Comparison of ENCODE assay signal across 35 mouse cellular contexts in the genomic region with DNA sequence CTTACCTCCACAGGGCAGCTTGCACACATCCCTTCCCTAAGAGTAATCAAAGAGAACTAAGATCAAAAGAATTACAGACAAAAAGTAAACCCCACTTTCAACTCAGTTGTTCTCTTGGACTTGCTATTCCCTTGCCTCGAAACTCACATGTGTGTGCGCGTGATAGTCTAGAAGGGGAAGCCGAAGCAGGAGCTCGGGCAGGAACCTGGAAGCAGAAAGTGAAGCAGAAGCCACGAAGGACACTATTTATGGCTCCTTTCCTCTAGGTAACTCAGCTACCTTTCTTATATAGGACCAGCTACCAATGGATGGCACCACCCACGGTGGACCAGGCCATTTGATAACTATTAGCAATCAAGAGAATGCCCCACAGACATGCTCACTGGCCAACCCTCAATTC. TPM values are rescaled to one million over a fixed set of nuclear protein-coding genes. Genes with fewer than 3 reads are reported as not detected.
DNase-seq lines count a peak whose midpoint lies in the region; ATAC-seq lines count a peak whose summit lies in the region.
"Had no signal": no experiment of that assay in that cellular context is flagged by ENCODE, and none has a peak within 500 bp of the region (broad histone marks: within the 10 kb centered on the region; RNA-seq: fewer than 3 reads in every experiment).

No protein-coding gene starts in this region.

- peak; percentile 53 for DNase-seq in heart, embryonic 10.5 days (ENCODE audit: low spot score)
- no peak for DNase-seq in heart, postnatal 10 days
- DNase-seq in right cerebral cortex, postnatal 14 days, result no peak
- no peak for DNase-seq in forebrain, embryonic 11.5 days (ENCODE audit: low spot score)
- DNase-seq: adrenal gland, adult 2 months; adrenal gland, postnatal 14 days; cerebellum, adult 11 months; cerebellum, adult 2 months; cerebellum, postnatal 10 days; cerebellum, postnatal 36 days; embryo, embryonic 11 days; gastrocnemius, postnatal 10 days; gastrocnemius, postnatal 36 days; heart, postnatal 14 days had no signal

- H3K9ac ChIP-seq in liver, embryonic 12.5 days, result peak overlapping the region; percentile 61
- H3K9ac ChIP-seq in liver, embryonic 15.5 days, result peak overlapping the region; percentile 41
- H3K9ac ChIP-seq in forebrain, embryonic 11.5 days (ENCODE audit: low read length), result no peak overlapping the region
- H3K9ac ChIP-seq: embryonic facial prominence, embryonic 13.5 days; forebrain, embryonic 13.5 days; heart, embryonic 12.5 days; heart, embryonic 15.5 days; hindbrain, embryonic 12.5 days; hindbrain, embryonic 15.5 days had no signal

- ATAC-seq in liver, embryonic 12.5 days, result peak; percentile 6
- ATAC-seq in liver, embryonic 15.5 days (ENCODE audit: insufficient read depth), result peak; percentile 34
- ATAC-seq in forebrain, embryonic 11.5 days (replicated peaks; ENCODE audit: low FRiP score), result no peak
- ATAC-seq in megakaryocyte progenitor cell, adult 5-6 weeks (replicated peaks; ENCODE audit: poor library complexity), result no peak
- ATAC-seq: CD4-positive, CD25-positive, alpha-beta regulatory T cell, adult 4 months; forebrain, embryonic 13.5 days; forebrain, embryonic 16.5 days had no signal

- H3K9me3 ChIP-seq in heart, embryonic 10.5 days, result no peaks in the 10 kb centered on the region
- H3K9me3 ChIP-seq in liver, embryonic 12.5 days (replicated peaks), result no peaks in the 10 kb centered on the region
- no peaks in the 10 kb centered on the region for H3K9me3 ChIP-seq in liver, embryonic 15.5 days (replicated peaks)
- no peaks in the 10 kb centered on the region for H3K9me3 ChIP-seq in forebrain, embryonic 11.5 days (ENCODE audit: control insufficient read depth, low read length)
- H3K9me3 ChIP-seq: embryonic facial prominence, embryonic 10.5 days; embryonic facial prominence, embryonic 13.5 days; forebrain, embryonic 13.5 days; heart, embryonic 12.5 days; heart, embryonic 15.5 days; hindbrain, embryonic 12.5 days; hindbrain, embryonic 15.5 days had no signal

- no peaks in the 10 kb centered on the region for H3K27me3 ChIP-seq in heart, embryonic 10.5 days (ENCODE audit: insufficient read depth, poor library complexity, severe bottlenecking)
- H3K27me3 ChIP-seq in liver, embryonic 12.5 days (replicated peaks), result no peaks in the 10 kb centered on the region
- no peaks in the 10 kb centered on the region for H3K27me3 ChIP-seq in liver, embryonic 15.5 days
- no peaks in the 10 kb centered on the region for H3K27me3 ChIP-seq in forebrain, embryonic 11.5 days (ENCODE audit: control insufficient read depth, insufficient read depth, low read length)
- H3K27me3 ChIP-seq: embryonic facial prominence, embryonic 13.5 days; forebrain, embryonic 13.5 days; heart, embryonic 12.5 days; heart, embryonic 15.5 days; hindbrain, embryonic 12.5 days; hindbrain, embryonic 15.5 days had no signal

- H3K4me2 ChIP-seq in liver, embryonic 12.5 days, result peak overlapping the region; percentile 59
- H3K4me2 ChIP-seq in liver, embryonic 15.5 days, result peak overlapping the region; percentile 61
- no peak overlapping the region for H3K4me2 ChIP-seq in forebrain, embryonic 11.5 days (ENCODE audit: low read depth, low read length, severe bottlenecking)
- H3K4me2 ChIP-seq: embryonic facial prominence, embryonic 13.5 days; forebrain, embryonic 13.5 days; heart, embryonic 12.5 days; heart, embryonic 15.5 days; hindbrain, embryonic 12.5 days; hindbrain, embryonic 15.5 days had no signal

- 84% methylated on average over 7 of the region's 7 CpGs for WGBS in heart, embryonic 10.5 days
- WGBS in liver, embryonic 12.5 days (ENCODE audit: insufficient replicate concordance), result 65% methylated on average over 7 of the region's 7 CpGs
- WGBS in liver, embryonic 15.5 days (ENCODE audit: insufficient replicate concordance), result 59% methylated on average over 7 of the region's 7 CpGs
- 93% methylated on average over 7 of the region's 7 CpGs for WGBS in forebrain, embryonic 11.5 days

- H3K36me3 ChIP-seq in heart, embryonic 10.5 days, result no peaks in the 10 kb centered on the region
- no peaks in the 10 kb centered on the region for H3K36me3 ChIP-seq in liver, embryonic 12.5 days
- no peaks in the 10 kb centered on the region for H3K36me3 ChIP-seq in liver, embryonic 15.5 days (replicated peaks)
- no peaks in the 10 kb centered on the region for H3K36me3 ChIP-seq in forebrain, embryonic 11.5 days (ENCODE audit: control insufficient read depth, insufficient read depth, low read length)
- H3K36me3 ChIP-seq: embryonic facial prominence, embryonic 10.5 days; embryonic facial prominence, embryonic 13.5 days; heart, embryonic 12.5 days; heart, embryonic 15.5 days; hindbrain, embryonic 12.5 days; hindbrain, embryonic 15.5 days had no signal

- H3K4me1 ChIP-seq in heart, embryonic 10.5 days, result no peaks in the 10 kb centered on the region
- peaks cover 86% of the 10 kb centered on the region for H3K4me1 ChIP-seq in liver, embryonic 12.5 days
- peaks cover 82% of the 10 kb centered on the region for H3K4me1 ChIP-seq in liver, embryonic 15.5 days (replicated peaks)
- no peaks in the 10 kb centered on the region for H3K4me1 ChIP-seq in forebrain, embryonic 11.5 days (replicated peaks; ENCODE audit: control insufficient read depth, insufficient read depth, low read length)
- H3K4me1 ChIP-seq: embryonic facial prominence, embryonic 10.5 days; embryonic facial prominence, embryonic 13.5 days; forebrain, embryonic 13.5 days; heart, embryonic 12.5 days; heart, embryonic 15.5 days; hindbrain, embryonic 12.5 days; hindbrain, embryonic 15.5 days had no signal

- no peak overlapping the region for H3K4me3 ChIP-seq in heart, embryonic 10.5 days
- no peak overlapping the region for H3K4me3 ChIP-seq in liver, embryonic 12.5 days
- peak overlapping the region; percentile 27; the same call in 1 of the 2 replicates for H3K4me3 ChIP-seq in liver, embryonic 15.5 days (replicated peaks)
- no peak overlapping the region for H3K4me3 ChIP-seq in forebrain, embryonic 11.5 days (ENCODE audit: low read depth, low read length)
- H3K4me3 ChIP-seq: embryonic facial prominence, embryonic 10.5 days; embryonic facial prominence, embryonic 13.5 days; forebrain, embryonic 13.5 days; heart, embryonic 12.5 days; heart, embryonic 15.5 days; hindbrain, embryonic 12.5 days; hindbrain, embryonic 15.5 days had no signal

- H3K27ac ChIP-seq in heart, embryonic 10.5 days, result peak overlapping the region; percentile 25; the same call in 1 of the 2 replicates
- peak overlapping the region; percentile 97 for H3K27ac ChIP-seq in liver, embryonic 12.5 days
- peak overlapping the region; percentile 98 for H3K27ac ChIP-seq in liver, embryonic 15.5 days (replicated peaks)
- no peak overlapping the region for H3K27ac ChIP-seq in forebrain, embryonic 11.5 days (ENCODE audit: low read depth, low read length)
- H3K27ac ChIP-seq: embryonic facial prominence, embryonic 10.5 days; embryonic facial prominence, embryonic 13.5 days; forebrain, embryonic 13.5 days; heart, embryonic 15.5 days; hindbrain, embryonic 12.5 days; hindbrain, embryonic 15.5 days had no signal

- intact Hi-C loops in heart, postnatal 10 days (cut with DNase I), result no loop called here

RNA-seq across cellular contexts. Expression of gene Agfg1, which starts 13.5 kb away (rescaled TPM):
- 33.5 and 44.7 TPM in 2 replicates for polyA plus RNA-seq in heart, embryonic 10.5 days (2016; fragmentation: Nextera tagmentation; extraction: Ambion mirVana)
- total RNA-seq in heart, postnatal 10 days (2021), result 10 to 100 TPM; 39.9 to 43.2 TPM
- polyA plus RNA-seq in liver, embryonic 12.5 days (2016; fragmentation: Nextera tagmentation; extraction: Ambion mirVana), result 76.7 and 78.3 TPM in 2 replicates
- polyA plus RNA-seq in liver, embryonic 15.5 days (2015; fragmentation: Nextera tagmentation; extraction: Ambion mirVana), result 46.3 and 46.5 TPM in 2 replicates
- polyA plus RNA-seq in forebrain, embryonic 11.5 days (2014; fragmentation: Nextera tagmentation; extraction: Ambion mirVana), result 47.3 and 49.5 TPM in 2 replicates
- 43.1 and 48.3 TPM in 2 replicates for total RNA-seq in megakaryocyte progenitor cell, adult 5-6 weeks (2015)
- total RNA-seq in megakaryocyte progenitor cell, adult 5-6 weeks (2017), result 31.5 and 36.2 TPM in 2 replicates

RNA-seq across cellular contexts. Expression of gene Gm47791, which starts 54.7 kb away (rescaled TPM):
- not detected in 2 replicates for polyA plus RNA-seq in heart, embryonic 10.5 days (2016; fragmentation: Nextera tagmentation; extraction: Ambion mirVana)
- not detected for total RNA-seq in heart, postnatal 10 days (2021)
- not detected in 2 replicates for polyA plus RNA-seq in liver, embryonic 12.5 days (2016; fragmentation: Nextera tagmentation; extraction: Ambion mirVana)
- not detected in 2 replicates for polyA plus RNA-seq in liver, embryonic 15.5 days (2015; fragmentation: Nextera tagmentation; extraction: Ambion mirVana)
- not detected in 2 replicates for polyA plus RNA-seq in forebrain, embryonic 11.5 days (2014; fragmentation: Nextera tagmentation; extraction: Ambion mirVana)
- total RNA-seq in megakaryocyte progenitor cell, adult 5-6 weeks (2015), result not detected in 2 replicates
- total RNA-seq in megakaryocyte progenitor cell, adult 5-6 weeks (2017), result not detected in 2 replicates
- total RNA-seq: adrenal gland, adult 2 months; adrenal gland, postnatal 14 days; adrenal gland, postnatal 4 days; gastrocnemius, adult 18-20 months; gastrocnemius, postnatal 10 days; gastrocnemius, postnatal 36 days; granulocyte monocyte progenitor cell, adult 5-6 weeks; heart, adult 8-10 months; heart, postnatal 14 days; hematopoietic stem cell, adult 5-6 weeks; MEL had no signal
- polyA plus RNA-seq: adrenal gland, adult 2 months; C2C12; CD4-positive, CD25-positive, alpha-beta regulatory T cell, adult 4 months; cerebellum, adult 2 months; cortical plate, adult 2 months; embryonic facial prominence, embryonic 10.5 days; embryonic facial prominence, embryonic 13.5 days; forebrain, embryonic 13.5 days; forebrain, embryonic 16.5 days; heart, embryonic 12.5 days; heart, embryonic 15.5 days; hindbrain, embryonic 12.5 days; hindbrain, embryonic 15.5 days; intestine, embryonic 14.5 days had no signal

RNA-seq across cellular contexts. Expression of gene Tm4sf20, which starts 57.5 kb away (rescaled TPM):
- not detected in 2 replicates for polyA plus RNA-seq in heart, embryonic 10.5 days (2016; fragmentation: Nextera tagmentation; extraction: Ambion mirVana)
- total RNA-seq in heart, postnatal 10 days (2021), result not detected
- not detected in 2 replicates for polyA plus RNA-seq in liver, embryonic 12.5 days (2016; fragmentation: Nextera tagmentation; extraction: Ambion mirVana)
- 0.07 and 0.10 TPM in 2 replicates for polyA plus RNA-seq in liver, embryonic 15.5 days (2015; fragmentation: Nextera tagmentation; extraction: Ambion mirVana)
- polyA plus RNA-seq in forebrain, embryonic 11.5 days (2014; fragmentation: Nextera tagmentation; extraction: Ambion mirVana), result 0.23 TPM in 1 of 2 replicates, not detected in the other
- total RNA-seq in megakaryocyte progenitor cell, adult 5-6 weeks (2015), result not detected in 2 replicates
- not detected in 2 replicates for total RNA-seq in megakaryocyte progenitor cell, adult 5-6 weeks (2017)
- total RNA-seq: adrenal gland, adult 2 months; adrenal gland, postnatal 14 days; adrenal gland, postnatal 4 days; gastrocnemius, adult 18-20 months; gastrocnemius, postnatal 10 days; gastrocnemius, postnatal 36 days; granulocyte monocyte progenitor cell, adult 5-6 weeks; heart, adult 8-10 months; heart, postnatal 14 days; hematopoietic stem cell, adult 5-6 weeks; MEL had no signal
- polyA plus RNA-seq: adrenal gland, adult 2 months; C2C12; cerebellum, adult 2 months; cortical plate, adult 2 months; forebrain, embryonic 16.5 days; heart, embryonic 12.5 days; heart, embryonic 15.5 days; hindbrain, embryonic 12.5 days; hindbrain, embryonic 15.5 days had no signal

Comparison
In these comparisons a context has a peak if more than half of its experiments do, and no peak if none do; other contexts are left out.
1. ATAC-seq: peak in liver, embryonic 12.5 days (single experiment) and liver, embryonic 15.5 days (single experiment); none in forebrain, embryonic 11.5 days (single experiment) and megakaryocyte progenitor cell, adult 5-6 weeks (single experiment).